Mouse (Mus musculus): ENCODE measurements around the gene Chchd5. TPM values are rescaled to one million over a fixed set of nuclear protein-coding genes. Genes with fewer than 3 reads are reported as not detected.

Chchd5 gene
- polyA plus RNA-seq, 1 experiment, result 24.7 TPM

DNA sequence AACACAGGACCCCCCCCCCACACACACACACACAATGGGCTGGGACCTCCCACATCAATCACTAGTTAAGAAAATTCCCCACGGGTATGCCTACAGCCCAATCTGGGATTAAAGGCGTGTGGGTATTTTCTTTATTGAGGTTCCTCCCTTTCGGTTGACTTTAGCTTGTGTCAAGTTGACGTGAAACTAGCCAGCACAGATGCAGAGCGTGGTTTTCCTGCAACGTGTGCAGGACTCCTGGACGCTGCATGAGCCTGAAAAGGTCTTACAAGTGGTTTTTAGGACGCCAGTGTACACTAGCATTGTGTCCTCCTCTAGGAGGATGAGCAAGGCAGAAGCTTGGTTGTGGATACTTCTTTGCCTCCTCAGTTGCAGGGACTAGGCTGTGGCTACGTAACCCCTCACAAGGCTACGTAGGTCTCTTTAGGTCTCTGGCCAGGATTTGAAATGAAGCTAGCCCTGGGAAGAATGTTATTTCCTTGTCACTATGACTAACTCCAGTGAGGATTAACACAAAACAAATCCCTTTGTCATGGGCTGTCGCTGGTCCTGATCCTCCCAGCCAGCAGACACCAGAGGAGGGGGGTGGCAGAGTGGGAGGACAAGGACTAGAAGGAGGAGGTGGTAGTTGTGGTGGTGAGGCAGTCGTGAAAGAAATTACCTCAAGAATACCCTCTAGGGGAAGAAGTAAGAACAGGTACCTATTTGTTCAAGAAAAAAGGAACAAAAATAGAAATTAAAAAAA is 47.3 kb downstream of the Chchd5 start:
- Histone ChIP-seq H3K4me3 (replicated peaks; ENCODE audit: extremely low read depth, low read depth, low read length) (no peak overlapping the region), H3K4me1 (ENCODE audit: control insufficient read depth, insufficient read depth, low read length) (peaks cover 2% of the 10 kb centered on the region)
- TF ChIP-seq CTCF (IDR thresholded peaks at IDR 0.05; ENCODE audit: insufficient read depth, low read length) (no peak), POLR2A (IDR thresholded peaks at IDR 0.05; ENCODE audit: borderline replicate concordance, extremely low read depth, low read depth, low read length) (no peak)
- 78% methylated on average over 12 of the region's 12 CpGs for WGBS
- no peak for DNase-seq

GRCm38 (mm10) chr2:129177661-129178060 is 48.2 kb downstream of the Chchd5 start:
- DNase-seq, result no peak
- no peak for TF ChIP-seq CTCF (IDR thresholded peaks at IDR 0.05; ENCODE audit: insufficient read depth, low read length)
- TF ChIP-seq POLR2A (IDR thresholded peaks at IDR 0.05; ENCODE audit: borderline replicate concordance, extremely low read depth, low read depth, low read length), result no peak
- Histone ChIP-seq H3K4me1 (ENCODE audit: control insufficient read depth, insufficient read depth, low read length) (peaks cover 5% of the 10 kb centered on the region), H3K4me3 (replicated peaks; ENCODE audit: extremely low read depth, low read depth, low read length) (no peak overlapping the region)
- WGBS, result 87% methylated on average over 3 of the region's 3 CpGs

DNA sequence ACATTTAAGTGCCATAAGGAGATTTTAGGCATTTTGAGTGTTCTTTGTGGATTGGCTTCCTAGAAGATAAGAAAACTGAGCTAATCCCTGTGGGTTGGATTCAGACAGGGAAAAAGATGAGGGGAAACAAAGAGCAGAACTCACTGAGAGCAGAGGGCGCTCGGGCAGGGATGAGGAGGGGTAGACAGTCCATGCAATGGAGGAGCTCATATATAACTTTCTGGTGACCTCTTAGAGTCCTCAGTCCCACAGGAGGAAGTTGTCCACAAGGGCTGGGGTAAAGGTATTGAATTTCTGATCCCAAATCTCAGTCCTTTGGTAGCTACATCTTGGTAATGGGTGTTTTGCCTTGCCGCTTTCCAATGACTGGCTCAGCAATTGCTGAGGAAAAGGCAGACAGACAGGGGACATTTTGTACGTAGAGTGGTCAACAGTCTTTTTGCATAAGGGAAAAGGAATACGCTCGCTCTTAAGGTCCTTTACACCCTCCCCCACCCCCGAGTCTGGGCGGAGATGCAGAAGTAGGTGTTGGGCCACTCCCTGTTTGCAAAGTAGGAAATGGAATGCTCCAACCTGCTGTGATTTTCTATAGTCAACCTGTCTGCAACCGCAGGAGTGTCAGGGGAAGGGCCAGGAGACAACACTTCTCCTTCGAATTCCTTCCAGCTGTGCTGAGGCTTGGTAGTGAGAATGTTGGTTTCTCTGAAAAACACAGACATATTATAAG is 48.8 kb downstream of the Chchd5 start:
- Histone ChIP-seq H3K4me3 (replicated peaks; ENCODE audit: extremely low read depth, low read depth, low read length) (peak overlapping the region; percentile 19), H3K4me1 (ENCODE audit: control insufficient read depth, insufficient read depth, low read length) (peaks cover 5% of the 10 kb centered on the region)
- WGBS, result 53% methylated on average over 10 of the region's 10 CpGs
- DNase-seq, result no peak
- TF ChIP-seq POLR2A (IDR thresholded peaks at IDR 0.05; ENCODE audit: borderline replicate concordance, extremely low read depth, low read depth, low read length), result no peak

DNA sequence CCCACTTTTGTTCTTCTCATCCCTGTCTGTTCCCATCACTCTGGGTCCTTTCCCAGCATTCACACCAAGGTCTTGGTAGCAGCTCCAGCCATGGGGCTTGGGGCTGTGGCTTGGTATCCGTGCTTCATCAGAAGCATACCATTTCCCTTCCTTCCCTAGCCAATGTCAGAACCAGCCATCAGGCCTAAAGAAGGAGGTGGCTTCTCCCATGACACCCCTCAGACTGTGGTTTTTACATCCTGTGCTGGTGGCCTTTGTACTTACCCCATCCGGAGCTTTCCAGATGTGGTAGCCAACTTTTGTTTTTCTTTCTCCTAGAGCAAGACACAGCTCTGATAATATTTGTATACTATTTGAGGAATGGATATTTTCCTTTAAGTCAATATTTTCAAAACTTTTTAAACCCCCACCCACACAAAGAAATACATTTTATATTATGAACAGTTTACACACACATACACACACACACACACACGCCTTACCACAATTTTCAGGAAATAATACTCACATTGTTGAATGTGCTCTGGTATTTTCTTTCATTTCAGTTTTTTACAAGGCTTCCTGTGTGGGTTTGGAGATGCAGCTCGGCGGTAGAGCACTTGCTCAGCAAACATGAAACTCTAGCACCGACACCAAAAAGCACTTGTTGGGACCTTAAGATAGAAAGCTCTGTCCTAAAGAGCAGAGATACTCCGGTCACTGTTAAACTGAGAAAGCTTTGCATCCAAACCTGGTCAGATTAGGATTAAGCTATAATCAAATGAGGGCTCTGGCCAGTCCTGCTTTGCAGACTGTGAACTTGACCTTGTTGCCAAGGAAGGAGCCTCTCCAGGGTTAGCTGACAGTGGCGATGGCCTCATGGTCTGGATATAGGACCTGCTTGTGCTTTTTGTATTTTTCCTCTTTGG is 50.7 kb downstream of the Chchd5 start:
- DNase-seq, result no peak
- Histone ChIP-seq H3K4me1 (ENCODE audit: control insufficient read depth, insufficient read depth, low read length) (peaks cover 3% of the 10 kb centered on the region; the same call in 1 of the 2 replicates), H3K4me3 (replicated peaks; ENCODE audit: extremely low read depth, low read depth, low read length) (no peak overlapping the region)
- 41% methylated on average over 8 of the region's 8 CpGs for WGBS
- TF ChIP-seq POLR2A (IDR thresholded peaks at IDR 0.05; ENCODE audit: borderline replicate concordance, extremely low read depth, low read depth, low read length) (no peak), CTCF (IDR thresholded peaks at IDR 0.05; ENCODE audit: insufficient read depth, low read length) (no peak)

GRCm38 (mm10) chr2:129181509-129181908 is 52.0 kb downstream of the Chchd5 start:
- Histone ChIP-seq H3K4me3 (replicated peaks; ENCODE audit: extremely low read depth, low read depth, low read length) (no peak overlapping the region), H3K4me1 (ENCODE audit: control insufficient read depth, insufficient read depth, low read length) (peaks cover 3% of the 10 kb centered on the region; the same call in 1 of the 2 replicates)
- no peak for TF ChIP-seq POLR2A (IDR thresholded peaks at IDR 0.05; ENCODE audit: borderline replicate concordance, extremely low read depth, low read depth, low read length)
- no peak for TF ChIP-seq CTCF (IDR thresholded peaks at IDR 0.05; ENCODE audit: insufficient read depth, low read length)
- DNase-seq, result no peak
- WGBS, result 79% methylated on average over 5 of the region's 5 CpGs

- Histone ChIP-seq H3K4me3 (replicated peaks; ENCODE audit: extremely low read depth, low read depth, low read length) (no peak overlapping the region), H3K4me1 (ENCODE audit: control insufficient read depth, insufficient read depth, low read length) (peaks cover 3% of the 10 kb centered on the region; the same call in 1 of the 2 replicates)
- 90% methylated on average over 1 of the region's 1 CpGs for WGBS
Measured at GRCm38 (mm10) chr2:129182412-129182811, 52.9 kb downstream of the Chchd5 start.

GRCm38 (mm10) chr2:129183561-129184031 is 54.1 kb downstream of the Chchd5 start:
- Histone ChIP-seq H3K4me1 (ENCODE audit: control insufficient read depth, insufficient read depth, low read length) (peaks cover 3% of the 10 kb centered on the region; the same call in 1 of the 2 replicates), H3K4me3 (replicated peaks; ENCODE audit: extremely low read depth, low read depth, low read length) (no peak overlapping the region)
- TF ChIP-seq POLR2A (IDR thresholded peaks at IDR 0.05; ENCODE audit: borderline replicate concordance, extremely low read depth, low read depth, low read length), result no peak
- TF ChIP-seq CTCF (IDR thresholded peaks at IDR 0.05; ENCODE audit: insufficient read depth, low read length), result no peak
- WGBS, result 59% methylated on average over 14 of the region's 14 CpGs
- DNase-seq, result no peak

More at GRCm38 (mm10) chr2:129182412-129182811, 52.9 kb downstream of the Chchd5 start:
- no peak for DNase-seq
- TF ChIP-seq CTCF (IDR thresholded peaks at IDR 0.05; ENCODE audit: insufficient read depth, low read length) (no peak), POLR2A (IDR thresholded peaks at IDR 0.05; ENCODE audit: borderline replicate concordance, extremely low read depth, low read depth, low read length) (no peak)

Other genes with a start within 250 kb of the Chchd5 start
- 0.58 and 1.6 TPM in 2 replicates for gene Zc3h8, start 185.6 kb upstream of the Chchd5 start, polyA plus RNA-seq (2012; rRNA removed)
- gene Zc3h6, start 162.3 kb upstream of the Chchd5 start, polyA plus RNA-seq (2012; rRNA removed), result 1.00 and 1.3 TPM in 2 replicates
- 4.2 and 4.6 TPM in 2 replicates for gene Gm10762, start 162.0 kb upstream of the Chchd5 start, polyA plus RNA-seq (2012; rRNA removed)
- gene Vinac1, start 81.5 kb upstream of the Chchd5 start, polyA plus RNA-seq (2012; rRNA removed), result 0.07 and 0.09 TPM in 2 replicates
- 9.3 and 11.0 TPM in 2 replicates for gene Ttl, start 63.8 kb upstream of the Chchd5 start, polyA plus RNA-seq (2012; rRNA removed)
- 12.3 and 14.9 TPM in 2 replicates for gene Polr1b, start 28.7 kb upstream of the Chchd5 start, polyA plus RNA-seq (2012; rRNA removed)
- 17.1 and 23.3 TPM in 2 replicates for gene Slc20a1, start 69.1 kb downstream of the Chchd5 start, polyA plus RNA-seq (2012; rRNA removed)
- gene Ckap2l, start 167.5 kb downstream of the Chchd5 start, polyA plus RNA-seq (2012; rRNA removed), result 0.12 and 0.60 TPM in 2 replicates
- gene Il1a, start 180.3 kb downstream of the Chchd5 start, polyA plus RNA-seq (2012; rRNA removed), result 1.3 and 2.7 TPM in 2 replicates
- 3.1 and 7.1 TPM in 2 replicates for gene Il1b, start 241.4 kb downstream of the Chchd5 start, polyA plus RNA-seq (2012; rRNA removed)

All from lung, adult 2 months (tissue).